Comparison of ENCODE assay signal across 35 mouse cellular contexts in genomic region chr2:169851606-169852005, GRCm38 (mm10).
"Had no signal": no experiment of that assay in that cellular context is flagged by ENCODE, and none has a peak within 500 bp of the region (broad histone marks: within the 10 kb centered on the region; RNA-seq: fewer than 3 reads in every experiment).

No protein-coding gene starts in this region.

- H3K9me3 ChIP-seq: heart, embryonic 10.5 days; heart, embryonic 12.5 days; heart, embryonic 13.5 days; heart, embryonic 15.5 days; hindbrain, embryonic 10.5 days; hindbrain, embryonic 12.5 days; hindbrain, embryonic 13.5 days; hindbrain, embryonic 15.5 days; intestine, embryonic 15.5 days; kidney, embryonic 15.5 days had no signal

- H3K4me2 ChIP-seq: heart, embryonic 11.5 days; heart, embryonic 12.5 days; heart, embryonic 13.5 days; heart, embryonic 15.5 days; hindbrain, embryonic 12.5 days; hindbrain, embryonic 13.5 days; hindbrain, embryonic 14.5 days; hindbrain, embryonic 15.5 days; intestine, embryonic 15.5 days; kidney, embryonic 15.5 days had no signal

- H3K27ac ChIP-seq: heart, embryonic 10.5 days; heart, embryonic 13.5 days; heart, embryonic 15.5 days; hindbrain, embryonic 10.5 days; hindbrain, embryonic 12.5 days; hindbrain, embryonic 13.5 days; hindbrain, embryonic 14.5 days; hindbrain, embryonic 15.5 days; hindbrain, postnatal 0 days; intestine, embryonic 15.5 days; kidney, embryonic 15.5 days; kidney, postnatal 0 days; layer of hippocampus, adult 2 months had no signal

- ATAC-seq: hindbrain, embryonic 16.5 days; hindbrain, postnatal 0 days; inflammation-experienced regulatory T-cells, adult 6 months; intestine, embryonic 15.5 days; intestine, embryonic 16.5 days; intestine, postnatal 0 days had no signal

- H3K36me3 ChIP-seq: heart, embryonic 10.5 days; heart, embryonic 12.5 days; heart, embryonic 13.5 days; heart, embryonic 15.5 days; hindbrain, embryonic 10.5 days; hindbrain, embryonic 12.5 days; hindbrain, embryonic 13.5 days; hindbrain, embryonic 15.5 days; intestine, embryonic 15.5 days; kidney, embryonic 15.5 days had no signal

- H3K27me3 ChIP-seq: heart, embryonic 15.5 days; hindbrain, embryonic 12.5 days; hindbrain, embryonic 13.5 days; hindbrain, embryonic 15.5 days; intestine, embryonic 15.5 days; kidney, embryonic 15.5 days had no signal

- DNase-seq: heart, postnatal 10 days; heart, postnatal 14 days; heart, postnatal 36 days; heart, postnatal 4 days; kidney, adult 11 months; kidney, adult 18-20 months; kidney, adult 2 months; kidney, adult 8-10 months; kidney, adult 9 months; kidney, postnatal 10 days; kidney, postnatal 14 days; kidney, postnatal 25 days; kidney, postnatal 36 days; kidney, postnatal 4 days; layer of hippocampus, adult 9-11 months; layer of hippocampus, postnatal 36 days had no signal

- H3K4me1 ChIP-seq: heart, embryonic 12.5 days; heart, embryonic 13.5 days; heart, embryonic 15.5 days; hindbrain, embryonic 12.5 days; hindbrain, embryonic 15.5 days; intestine, embryonic 15.5 days had no signal

- H3K9ac ChIP-seq: heart, embryonic 12.5 days; heart, embryonic 13.5 days; heart, embryonic 15.5 days; hindbrain, embryonic 12.5 days; hindbrain, embryonic 13.5 days; hindbrain, embryonic 14.5 days; hindbrain, embryonic 15.5 days; intestine, embryonic 15.5 days; kidney, embryonic 15.5 days had no signal

- H3K4me3 ChIP-seq: heart, embryonic 10.5 days; heart, embryonic 12.5 days; heart, embryonic 13.5 days; heart, embryonic 15.5 days; hindbrain, embryonic 10.5 days; hindbrain, embryonic 12.5 days; hindbrain, embryonic 13.5 days; hindbrain, embryonic 15.5 days; intestine, embryonic 15.5 days; kidney, embryonic 15.5 days; layer of hippocampus, adult 2 months had no signal
